ENCODE assay signal across 8 mouse cellular contexts in genomic region chr4:59805181-59805967, GRCm38 (mm10). TPM values are rescaled to one million over a fixed set of nuclear protein-coding genes. Genes with fewer than 3 reads are reported as not detected.
DNase-seq lines count a peak whose midpoint lies in the region; ATAC-seq lines count a peak whose summit lies in the region.

Gene Snx30, plus strand, starts transcription at chr4:59805840.

- peak within 1 kb of the TSS; percentile 72 for H3K9ac ChIP-seq in intestine, embryonic 14.5 days (ENCODE audit: low read length)

- H3K4me3 ChIP-seq in intestine, embryonic 14.5 days (ENCODE audit: low read depth, low read length), result peak within 1 kb of the TSS; percentile 87
- peak within 1 kb of the TSS; percentile 96 for H3K4me3 ChIP-seq in midbrain, embryonic 10.5 days

- peak within 1 kb of the TSS; percentile 38; the same call in 1 of the 2 replicates for H3K27ac ChIP-seq in intestine, embryonic 14.5 days (ENCODE audit: low read depth)
- H3K27ac ChIP-seq in midbrain, embryonic 10.5 days (replicated peaks), result peak within 1 kb of the TSS; percentile 91

- peaks cover 8% of the 10 kb centered on the region; the same call in 1 of the 2 replicates for H3K4me1 ChIP-seq in intestine, embryonic 14.5 days (replicated peaks; ENCODE audit: control insufficient read depth, insufficient read depth, low read length)
- peaks cover 25% of the 10 kb centered on the region for H3K4me1 ChIP-seq in midbrain, embryonic 10.5 days

- peak within 1 kb of the TSS; percentile 97 for H3K4me2 ChIP-seq in intestine, embryonic 14.5 days (ENCODE audit: low read length)

- no peaks in the 10 kb centered on the region for H3K27me3 ChIP-seq in intestine, embryonic 14.5 days (replicated peaks; ENCODE audit: control insufficient read depth, insufficient read depth, low read length)
- H3K27me3 ChIP-seq in midbrain, embryonic 10.5 days (ENCODE audit: low read depth, poor library complexity, severe bottlenecking), result peaks cover 6% of the 10 kb centered on the region; the same call in 1 of the 2 replicates

- 3% methylated on average over 45 of the region's 45 CpGs for WGBS in intestine, embryonic 14.5 days
- WGBS in midbrain, embryonic 10.5 days, result 3% methylated on average over 45 of the region's 45 CpGs

- peak; percentile 94 for ATAC-seq in intestine, embryonic 14.5 days (replicated peaks; ENCODE audit: low FRiP score, low TSS enrichment, low read depth)

- peak; percentile 80 for DNase-seq in adrenal gland, adult 8-10 months
- peak; percentile 96 for DNase-seq in embryo, embryonic 11 days
- peak; percentile 90 for DNase-seq in gastrocnemius, postnatal 25 days
- DNase-seq in intestine, embryonic 14.5 days (ENCODE audit: low spot score), result peak; percentile 90
- DNase-seq in left cerebral cortex, postnatal 36 days (ENCODE audit: low spot score in 2 of 2), result peak; percentile 89 to 92
- DNase-seq in midbrain, embryonic 10.5 days (ENCODE audit: low spot score), result peak; percentile 89
- DNase-seq in right cerebral cortex, postnatal 36 days (ENCODE audit: low spot score in 2 of 2), result peak; percentile 83 to 86
- DNase-seq in yolk sac, embryonic 10.5 days (ENCODE audit: low spot score), result peak; percentile 85

- no peaks in the 10 kb centered on the region for H3K9me3 ChIP-seq in intestine, embryonic 14.5 days (ENCODE audit: control insufficient read depth, low read length)
- no peaks in the 10 kb centered on the region for H3K9me3 ChIP-seq in midbrain, embryonic 10.5 days (replicated peaks)

- H3K36me3 ChIP-seq in intestine, embryonic 14.5 days (ENCODE audit: control insufficient read depth, insufficient read depth, low read length), result no peaks in the 10 kb centered on the region
- H3K36me3 ChIP-seq in midbrain, embryonic 10.5 days, result 0 out of 2 replicates have a peak, but pooled peaks cover 2% of the 10 kb centered on the region

- intact Hi-C loops in left cerebral cortex, postnatal 36 days (cut with DNase I), result loop anchor here (5.0 kb wide), 2 partner anchors 47 to 67 kb away; no protein-coding TSS in a partner anchor

RNA-seq across cellular contexts. Expression of gene Snx30, which starts in this region (rescaled TPM):
- 10 to 100 TPM in 1 of 4 experiments, 1 to 10 TPM in 3; 6.6 to 10.2 (median 8.9) TPM for total RNA-seq in adrenal gland, adult 8-10 months (2022)
- 1 to 10 TPM; 2.7 to 4.4 TPM for total RNA-seq in gastrocnemius, postnatal 25 days (2021)
- polyA plus RNA-seq in intestine, embryonic 14.5 days (2014; fragmentation: Nextera tagmentation; extraction: Ambion mirVana), result 6.0 and 6.8 TPM in 2 replicates
- total RNA-seq in left cerebral cortex, postnatal 36 days (2021), result 10 to 100 TPM; 31.8 to 33.8 TPM
- 8.8 and 9.5 TPM in 2 replicates for polyA plus RNA-seq in midbrain, embryonic 10.5 days (2016; fragmentation: Nextera tagmentation; extraction: Ambion mirVana)

Comparison
In these comparisons a context has a peak if more than half of its experiments do, and no peak if none do; other contexts are left out.
1. Peak in every context shown above with its lines: DNase-seq, ATAC-seq, H3K4me3 ChIP-seq and H3K27ac ChIP-seq.